Mouse (Mus musculus): Measurements from ENCODE around the gene Nemp1. TPM values are rescaled to one million over a fixed set of nuclear protein-coding genes. Genes with fewer than 3 reads are reported as not detected.

Nemp1 gene
- polyA plus RNA-seq (2014; fragmentation: Illumina TruSeq; extraction: RNeasy Lipid Tissue Mini Kit (QIAGEN cat#74804)) = 19.4 TPM

GRCm38 (mm10) chr10:127666501-127667268 is at the start of gene Nemp1:
Gene Nemp1, plus strand, starts transcription at chr10:127666901.

GRCm38 (mm10) chr10:127620406-127621190 is 46.1 kb upstream of the Nemp1 start, which contains the start of gene Lrp1:
Gene Lrp1, minus strand, starts transcription at chr10:127621148.

GRCm38 (mm10) chr10:127642772-127643552 is 23.7 kb upstream of the Nemp1 start, which contains the start of gene Stat6:
Gene Stat6, plus strand, starts transcription at chr10:127642986.

GRCm38 (mm10) chr10:127668093-127669050 is 1.7 kb downstream of the Nemp1 start, which contains the start of gene Nab2:
Gene Nab2, minus strand, starts transcription at chr10:127668568.

GRCm38 (mm10) chr10:127704766-127705220 is 38.1 kb downstream of the Nemp1 start, which contains the start of gene Myo1a:
Gene Myo1a, plus strand, starts transcription at chr10:127705170.

GRCm38 (mm10) chr10:127724178-127724577 is 57.5 kb downstream of the Nemp1 start, which contains the start of gene Tac2:
Gene Tac2, plus strand, starts transcription at chr10:127724478.

GRCm38 (mm10) chr10:127739083-127739660 is 72.5 kb downstream of the Nemp1 start, which contains the start of gene Zbtb39:
Gene Zbtb39, plus strand, starts transcription at chr10:127739538.

Other genes with a start within 250 kb of the Nemp1 start
- not detected for gene Stac3, start 165.2 kb upstream of the Nemp1 start, polyA plus RNA-seq (2014; fragmentation: Illumina TruSeq; extraction: RNeasy Lipid Tissue Mini Kit (QIAGEN cat#74804))
- not detected for gene Ndufa4l2, start 151.9 kb upstream of the Nemp1 start, polyA plus RNA-seq (2014; fragmentation: Illumina TruSeq; extraction: RNeasy Lipid Tissue Mini Kit (QIAGEN cat#74804))
- gene Shmt2, start 144.5 kb upstream of the Nemp1 start, polyA plus RNA-seq (2014; fragmentation: Illumina TruSeq; extraction: RNeasy Lipid Tissue Mini Kit (QIAGEN cat#74804)) = 2.8 TPM
- gene Nxph4, start 132.3 kb upstream of the Nemp1 start, polyA plus RNA-seq (2014; fragmentation: Illumina TruSeq; extraction: RNeasy Lipid Tissue Mini Kit (QIAGEN cat#74804)) = not detected
- gene Lrp1, start 45.8 kb upstream of the Nemp1 start, polyA plus RNA-seq (2014; fragmentation: Illumina TruSeq; extraction: RNeasy Lipid Tissue Mini Kit (QIAGEN cat#74804)) = 12.3 TPM
- gene Stat6, start 23.9 kb upstream of the Nemp1 start, polyA plus RNA-seq (2014; fragmentation: Illumina TruSeq; extraction: RNeasy Lipid Tissue Mini Kit (QIAGEN cat#74804)) = 22.9 TPM
- gene Nab2, start 1.7 kb downstream of the Nemp1 start, polyA plus RNA-seq (2014; fragmentation: Illumina TruSeq; extraction: RNeasy Lipid Tissue Mini Kit (QIAGEN cat#74804)) = 3.2 TPM
- 0.17 TPM for gene Myo1a, start 38.3 kb downstream of the Nemp1 start, polyA plus RNA-seq (2014; fragmentation: Illumina TruSeq; extraction: RNeasy Lipid Tissue Mini Kit (QIAGEN cat#74804))
- gene Tac2, start 57.6 kb downstream of the Nemp1 start, polyA plus RNA-seq (2014; fragmentation: Illumina TruSeq; extraction: RNeasy Lipid Tissue Mini Kit (QIAGEN cat#74804)) = not detected
- 4.6 TPM for gene Zbtb39, start 72.6 kb downstream of the Nemp1 start, polyA plus RNA-seq (2014; fragmentation: Illumina TruSeq; extraction: RNeasy Lipid Tissue Mini Kit (QIAGEN cat#74804))
- gene Gpr182, start 84.8 kb downstream of the Nemp1 start, polyA plus RNA-seq (2014; fragmentation: Illumina TruSeq; extraction: RNeasy Lipid Tissue Mini Kit (QIAGEN cat#74804)) = 0.71 TPM
- gene Rdh1, start 92.8 kb downstream of the Nemp1 start, polyA plus RNA-seq (2014; fragmentation: Illumina TruSeq; extraction: RNeasy Lipid Tissue Mini Kit (QIAGEN cat#74804)) = 1.4 TPM
- not detected for gene Rdh16f1, start 92.9 kb downstream of the Nemp1 start, polyA plus RNA-seq (2014; fragmentation: Illumina TruSeq; extraction: RNeasy Lipid Tissue Mini Kit (QIAGEN cat#74804))
- gene Rdh9, start 109.5 kb downstream of the Nemp1 start, polyA plus RNA-seq (2014; fragmentation: Illumina TruSeq; extraction: RNeasy Lipid Tissue Mini Kit (QIAGEN cat#74804)) = 4.1 TPM
- gene Rdh16, start 134.3 kb downstream of the Nemp1 start, polyA plus RNA-seq (2014; fragmentation: Illumina TruSeq; extraction: RNeasy Lipid Tissue Mini Kit (QIAGEN cat#74804)) = 0.14 TPM
- gene Rdh19, start 183.0 kb downstream of the Nemp1 start, polyA plus RNA-seq (2014; fragmentation: Illumina TruSeq; extraction: RNeasy Lipid Tissue Mini Kit (QIAGEN cat#74804)) = not detected
- not detected for gene Rdh16f2, start 199.6 kb downstream of the Nemp1 start, polyA plus RNA-seq (2014; fragmentation: Illumina TruSeq; extraction: RNeasy Lipid Tissue Mini Kit (QIAGEN cat#74804))
- gene Rdh7, start 221.9 kb downstream of the Nemp1 start, polyA plus RNA-seq (2014; fragmentation: Illumina TruSeq; extraction: RNeasy Lipid Tissue Mini Kit (QIAGEN cat#74804)) = not detected
- 0.46 TPM for gene Sdr9c7, start 231.6 kb downstream of the Nemp1 start, polyA plus RNA-seq (2014; fragmentation: Illumina TruSeq; extraction: RNeasy Lipid Tissue Mini Kit (QIAGEN cat#74804))

All from ovary, adult 10 weeks (tissue).